Mouse (Mus musculus) kidney, adult 2 months (tissue): ENCODE results near the gene Rag1.

Experiments used
- CTCF ChIP-seq: fragments of 200-500 bp; conservative IDR thresholded peaks from 2 replicates; pipeline ENCODE4 v1.5.1; 2011; ENCODE audit warnings: low read depth, mild to moderate bottlenecking, control low read depth, low read length, moderate library complexity, mixed read lengths; ENCODE audit not compliant: insufficient read depth, insufficient read length
- POLR2A ChIP-seq: fragments of 200-500 bp; IDR thresholded peaks from one replicate; pipeline ENCODE4 v1.6.1; 2011; ENCODE audit warnings: low read depth, low read length, control low read depth

- no peak for TF ChIP-seq CTCF
- TF ChIP-seq POLR2A: no peak
Observed at GRCm38 (mm10) chr2:101624526-101624925, 24.8 kb downstream of the Rag1 start, which contains the start of gene Rag2.
